Mouse (Mus musculus) heart, adult 2 months (tissue): Measurements from ENCODE around the gene Gm42906.

Experiments
- CTCF ChIP-seq: fragments of 200-600 bp; IDR thresholded peaks from 2 replicates; pipeline ENCODE4 v1.8.1; 2022; ENCODE audit warnings: antibody characterized with exemption, mild to moderate bottlenecking, moderate library complexity
- POLR2A ChIP-seq: fragments of 200-500 bp; IDR thresholded peaks from 2 replicates; pipeline ENCODE4 v1.6.1; 2011; ENCODE audit warnings: mild to moderate bottlenecking, low read depth, low read length, control low read depth; ENCODE audit not compliant: insufficient read depth

DNA sequence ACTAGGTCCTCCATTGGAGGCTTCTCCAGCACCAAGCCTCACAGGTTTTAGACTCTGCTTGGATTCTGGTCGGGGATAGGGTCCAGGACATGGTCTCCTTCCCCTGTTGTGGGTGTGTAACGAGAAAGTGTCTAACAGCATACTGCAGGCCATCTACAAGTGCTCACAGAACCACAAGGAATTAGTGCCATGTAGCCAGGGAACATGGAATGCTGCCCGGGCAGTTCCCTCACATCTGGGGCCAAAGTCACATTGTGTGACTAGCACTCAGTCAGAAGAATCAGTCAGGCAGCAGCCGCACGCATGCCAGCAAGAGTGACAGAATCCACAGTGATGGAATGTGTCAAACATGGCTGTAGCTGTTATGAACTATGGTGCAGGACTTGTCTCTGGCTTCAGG lies 261.7 kb downstream of the Gm42906 start:
- TF ChIP-seq CTCF (no peak), POLR2A (0 out of 2 replicates have a peak, but pooled peaks have one; percentile 39)
